Mouse (Mus musculus) small intestine, adult 2 months (tissue): ENCODE measurements at regions not wholly inside any gene's neighbourhood (a gene's known extent, or its start where the extent isn't known, plus 50 kb on each side); places are given as distances from the start of the nearest gene placed in this dataset.

Experiments
- CTCF ChIP-seq: fragments of 200-500 bp; IDR thresholded peaks from 2 replicates; pipeline ENCODE4 v1.5.1; 2012; ENCODE audit warnings: low read depth, mild to moderate bottlenecking, control low read depth, inconsistent platforms, low read length, moderate library complexity, mixed read lengths; ENCODE audit not compliant: insufficient replicate concordance, insufficient read length; ENCODE audit errors: extremely low read depth
- POLR2A ChIP-seq: fragments of 200-500 bp; IDR thresholded peaks from 2 replicates; pipeline ENCODE4 v1.6.1; 2012; ENCODE audit warnings: low read depth, mild to moderate bottlenecking, control low read depth, inconsistent platforms, low read length, moderate library complexity

GRCm38 (mm10) chr11:19170938-19171337 lies 152.2 kb upstream of the Meis1 start:
- TF ChIP-seq CTCF (no peak), POLR2A (no peak)
